In genomic region chr2:153433859-153434258, GRCm38 (mm10) we compare ENCODE assay signal across 13 mouse cellular contexts. TPM values are rescaled to one million over a fixed set of nuclear protein-coding genes. Genes with fewer than 3 reads are reported as not detected.
DNase-seq lines count a peak whose midpoint lies in the region; ATAC-seq lines count a peak whose summit lies in the region.
"Had no signal": no experiment of that assay in that cellular context is flagged by ENCODE, and none has a peak within 500 bp of the region (broad histone marks: within the 10 kb centered on the region; RNA-seq: fewer than 3 reads in every experiment).

No protein-coding gene starts in this region.

- ATAC-seq in forebrain, embryonic 14.5 days, result no peak
- ATAC-seq in forebrain, embryonic 11.5 days (replicated peaks; ENCODE audit: low FRiP score), result no peak
- no peak for ATAC-seq in kidney, embryonic 14.5 days (ENCODE audit: low FRiP score, low TSS enrichment)
- ATAC-seq in neural tube, embryonic 12.5 days (ENCODE audit: low FRiP score, low read depth), result no peak

- no peaks in the 10 kb centered on the region for H3K27me3 ChIP-seq in forebrain, embryonic 14.5 days (replicated peaks; ENCODE audit: control insufficient read depth, insufficient read depth, low read length)
- no peaks in the 10 kb centered on the region for H3K27me3 ChIP-seq in forebrain, embryonic 11.5 days (ENCODE audit: control insufficient read depth, insufficient read depth, low read length)
- H3K27me3 ChIP-seq in kidney, embryonic 14.5 days (ENCODE audit: control insufficient read depth, insufficient read depth, low read length), result no peaks in the 10 kb centered on the region
- H3K27me3 ChIP-seq in neural tube, embryonic 12.5 days (replicated peaks), result no peaks in the 10 kb centered on the region
- H3K27me3 ChIP-seq: hindbrain, embryonic 15.5 days had no signal

- no peak for DNase-seq in forebrain, embryonic 14.5 days (ENCODE audit: low spot score)
- DNase-seq in forebrain, embryonic 11.5 days (ENCODE audit: low spot score), result no peak
- DNase-seq in kidney, adult 18-20 months, result no peak
- no peak for DNase-seq in neural tube, embryonic 10.5 days (ENCODE audit: extremely low spot score, low spot score)
- no peak for DNase-seq in frontal cortex, postnatal 36 days (ENCODE audit: low spot score in 2 of 2)
- DNase-seq in embryo, embryonic 11 days, result no peak
- DNase-seq: cerebellum, adult 9-11 months; gastrocnemius, postnatal 10 days; left cerebral cortex, postnatal 4 days; right cerebral cortex, postnatal 14 days had no signal

- no peak overlapping the region for H3K9ac ChIP-seq in forebrain, embryonic 14.5 days (ENCODE audit: low read length)
- no peak overlapping the region for H3K9ac ChIP-seq in forebrain, embryonic 11.5 days (ENCODE audit: low read length)
- no peak overlapping the region for H3K9ac ChIP-seq in kidney, embryonic 14.5 days (ENCODE audit: low read depth, low read length)
- H3K9ac ChIP-seq in neural tube, embryonic 12.5 days, result no peak overlapping the region
- H3K9ac ChIP-seq: hindbrain, embryonic 15.5 days had no signal

- H3K4me3 ChIP-seq in forebrain, embryonic 14.5 days (ENCODE audit: low read depth, low read length), result no peak overlapping the region
- no peak overlapping the region for H3K4me3 ChIP-seq in forebrain, embryonic 11.5 days (ENCODE audit: low read depth, low read length)
- no peak overlapping the region for H3K4me3 ChIP-seq in kidney, embryonic 14.5 days (ENCODE audit: low read length)
- no peak overlapping the region for H3K4me3 ChIP-seq in neural tube, embryonic 12.5 days
- H3K4me3 ChIP-seq: hindbrain, embryonic 15.5 days had no signal

- H3K9me3 ChIP-seq in forebrain, embryonic 14.5 days (replicated peaks; ENCODE audit: control insufficient read depth, low read length), result no peaks in the 10 kb centered on the region
- no peaks in the 10 kb centered on the region for H3K9me3 ChIP-seq in forebrain, embryonic 11.5 days (ENCODE audit: control insufficient read depth, low read length)
- H3K9me3 ChIP-seq in kidney, embryonic 14.5 days (ENCODE audit: control insufficient read depth, low read length), result no peaks in the 10 kb centered on the region
- H3K9me3 ChIP-seq in neural tube, embryonic 12.5 days, result no peaks in the 10 kb centered on the region
- H3K9me3 ChIP-seq: hindbrain, embryonic 15.5 days had no signal

- H3K4me1 ChIP-seq in forebrain, embryonic 14.5 days (ENCODE audit: control insufficient read depth, insufficient read depth, low read length), result peaks cover 28% of the 10 kb centered on the region
- H3K4me1 ChIP-seq in forebrain, embryonic 11.5 days (replicated peaks; ENCODE audit: control insufficient read depth, insufficient read depth, low read length), result peaks cover 26% of the 10 kb centered on the region; the same call in 1 of the 2 replicates
- peaks cover 69% of the 10 kb centered on the region for H3K4me1 ChIP-seq in kidney, embryonic 14.5 days (ENCODE audit: control insufficient read depth, insufficient read depth, low read length)
- H3K4me1 ChIP-seq in neural tube, embryonic 12.5 days, result peaks cover 68% of the 10 kb centered on the region

- 34% methylated on average over 3 of the region's 3 CpGs for whole genome bisulfite sequencing in forebrain, embryonic 14.5 days
- 64% methylated on average over 3 of the region's 3 CpGs for WGBS in forebrain, embryonic 11.5 days
- WGBS in kidney, embryonic 14.5 days, result 48% methylated on average over 3 of the region's 3 CpGs
- WGBS in neural tube, embryonic 12.5 days, result 44% methylated on average over 3 of the region's 3 CpGs

- H3K4me2 ChIP-seq in forebrain, embryonic 14.5 days (ENCODE audit: low read length), result no peak overlapping the region
- H3K4me2 ChIP-seq in forebrain, embryonic 11.5 days (ENCODE audit: low read depth, low read length, severe bottlenecking), result no peak overlapping the region
- no peak overlapping the region for H3K4me2 ChIP-seq in kidney, embryonic 14.5 days (replicated peaks; ENCODE audit: low read depth, low read length)
- no peak overlapping the region; the same call in 1 of the 2 replicates for H3K4me2 ChIP-seq in neural tube, embryonic 12.5 days (replicated peaks)
- H3K4me2 ChIP-seq: hindbrain, embryonic 15.5 days had no signal

- peaks cover 70% of the 10 kb centered on the region for H3K36me3 ChIP-seq in forebrain, embryonic 14.5 days (ENCODE audit: control insufficient read depth, insufficient read depth, low read length)
- H3K36me3 ChIP-seq in forebrain, embryonic 11.5 days (ENCODE audit: control insufficient read depth, insufficient read depth, low read length), result peaks cover 2% of the 10 kb centered on the region; the same call in 1 of the 2 replicates
- peaks cover 40% of the 10 kb centered on the region for H3K36me3 ChIP-seq in kidney, embryonic 14.5 days (ENCODE audit: control insufficient read depth, insufficient read depth, low read length)
- peaks cover 60% of the 10 kb centered on the region for H3K36me3 ChIP-seq in neural tube, embryonic 12.5 days

- 0 out of 2 replicates have a peak overlapping the region, but pooled peaks have one; percentile 33 for H3K27ac ChIP-seq in forebrain, embryonic 14.5 days (ENCODE audit: low read depth, low read length)
- H3K27ac ChIP-seq in forebrain, embryonic 11.5 days (ENCODE audit: low read depth, low read length), result no peak overlapping the region
- peak overlapping the region; percentile 75; the same call in 1 of the 2 replicates for H3K27ac ChIP-seq in kidney, embryonic 14.5 days (ENCODE audit: low read depth, low read length)
- peak overlapping the region; percentile 5; the same call in 1 of the 2 replicates for H3K27ac ChIP-seq in neural tube, embryonic 12.5 days
- H3K27ac ChIP-seq: hindbrain, embryonic 15.5 days had no signal

RNA-seq across cellular contexts. Expression of gene 4930404H24Rik, which starts 58.7 kb away (rescaled TPM):
- not detected in 2 replicates for polyA plus RNA-seq in forebrain, embryonic 14.5 days (2014; fragmentation: Nextera tagmentation; extraction: Ambion mirVana)
- polyA plus RNA-seq in forebrain, embryonic 11.5 days (2014; fragmentation: Nextera tagmentation; extraction: Ambion mirVana), result not detected in 2 replicates
- not detected in 2 replicates for polyA plus RNA-seq in kidney, embryonic 14.5 days (2014; fragmentation: Nextera tagmentation; extraction: Ambion mirVana)
- not detected in 2 replicates for polyA plus RNA-seq in neural tube, embryonic 12.5 days (2016; fragmentation: Nextera tagmentation; extraction: Ambion mirVana)
- polyA plus RNA-seq: hindbrain, embryonic 15.5 days had no signal
